Mouse (Mus musculus) MEL (cell line): Measurements from ENCODE around the gene Sdha. TPM values are rescaled to one million over a fixed set of nuclear protein-coding genes. Genes with fewer than 3 reads are reported as not detected.

Experiments
- DNase-seq: peaks from one replicate; pipeline ENCODE4 v3.0.0; 2011; ENCODE audit warnings: low read depth, low spot score
- H3K27ac ChIP-seq: 2 replicates; pipeline ENCODE4 v1.5.1; 2012; ENCODE audit warnings: low read depth, mild to moderate bottlenecking, control low read depth, low read length, moderate library complexity; ENCODE audit not compliant: control insufficient read depth
- H3K27me3 ChIP-seq, 2 experiments: fragments of 150-350 bp in 1 of 2; sonication (generic) in 1 of 2; 2 replicates each; pipeline ENCODE4 v1.6.1; 2012; ENCODE audit warnings: low read length in 2 of 2, mild to moderate bottlenecking in 2 of 2, improper control_type of control experiment in 1 of 2, moderate library complexity in 1 of 2; ENCODE audit not compliant: insufficient read depth in 2 of 2, control insufficient read depth in 1 of 2
- H3K36me3 ChIP-seq, 2 experiments: 2 replicates each; pipeline ENCODE4 v1.6.1; 2012 to 2014; ENCODE audit warnings: low read length in 2 of 2, improper control_type of control experiment in 1 of 2, inconsistent platforms in 1 of 2, mild to moderate bottlenecking in 1 of 2; ENCODE audit not compliant: insufficient read depth in 2 of 2, control insufficient read depth in 1 of 2
- H3K4me1 ChIP-seq, 2 experiments: fragments of 150-350 bp in 1 of 2; sonication (generic) in 1 of 2; 2 replicates each; pipeline ENCODE4 v1.6.1; 2012; ENCODE audit warnings: low read length in 2 of 2, improper control_type of control experiment in 1 of 2, mild to moderate bottlenecking in 1 of 2; ENCODE audit not compliant: insufficient read depth in 2 of 2, control insufficient read depth in 1 of 2
- H3K4me3 ChIP-seq, 2 experiments: fragments of 150-350 bp in 1 of 2; sonication (generic) in 1 of 2; 2 replicates each; pipeline ENCODE4 v1.5.1; 2012; ENCODE audit warnings: low read depth in 2 of 2, low read length in 2 of 2, mild to moderate bottlenecking in 2 of 2, moderate library complexity in 2 of 2, control low read depth in 1 of 2, improper control_type of control experiment in 1 of 2; ENCODE audit not compliant: control insufficient read depth in 1 of 2, insufficient read depth in 1 of 2
- H3K79me2 ChIP-seq: 2 replicates; pipeline ENCODE4 v1.6.1; 2012; ENCODE audit warnings: mild to moderate bottlenecking, low read length, moderate library complexity; ENCODE audit not compliant: control insufficient read depth, poor library complexity, insufficient read depth
- H3K9ac ChIP-seq: 2 replicates; pipeline ENCODE4 v1.6.1; 2012; ENCODE audit warnings: low read depth, mild to moderate bottlenecking, control low read depth, low read length, moderate library complexity; ENCODE audit not compliant: control insufficient read depth, poor library complexity, severe bottlenecking
- H3K9me3 ChIP-seq: fragments of 150-350 bp; sonication (generic); replicated peaks from 2 replicates; pipeline ENCODE4 v1.6.1; 2012; ENCODE audit warnings: mild to moderate bottlenecking, low read length, improper control_type of control experiment, moderate library complexity; ENCODE audit not compliant: insufficient read depth
- BHLHE40 ChIP-seq: IDR thresholded peaks from 2 replicates; pipeline ENCODE4 v1.6.1; 2012; ENCODE audit warnings: low read depth, mild to moderate bottlenecking, inconsistent platforms, low read length, improper control_type of control experiment, borderline replicate concordance
- CHD1 ChIP-seq: IDR thresholded peaks from 2 replicates; pipeline ENCODE4 v1.6.1; 2012; ENCODE audit warnings: low read depth, mild to moderate bottlenecking, inconsistent platforms, low read length, improper control_type of control experiment
- CTCF ChIP-seq, 3 experiments: IDR thresholded peaks in 2 of 3; conservative IDR thresholded peaks in 1 of 3; 2 replicates each; pipeline ENCODE4 v1.5.1; 2011 to 2012; ENCODE audit warnings: low read length in 3 of 3, low read depth in 2 of 3, mild to moderate bottlenecking in 2 of 3, improper control_type of control experiment in 1 of 3, inconsistent platforms in 1 of 3, mixed read lengths in 1 of 3, moderate library complexity in 1 of 3; ENCODE audit not compliant: control insufficient read depth in 1 of 3, insufficient read depth in 1 of 3, poor library complexity in 1 of 3, severe bottlenecking in 1 of 3
- EP300 ChIP-seq, 2 experiments: IDR thresholded peaks; 2 replicates each; pipeline ENCODE4 v1.6.1; 2011; ENCODE audit warnings: improper control_type of control experiment in 2 of 2, low read length in 2 of 2, low read depth in 1 of 2, mild to moderate bottlenecking in 1 of 2
- GABPA ChIP-seq: IDR thresholded peaks from 2 replicates; pipeline ENCODE4 v1.6.1; 2012; ENCODE audit warnings: low read depth, mild to moderate bottlenecking, inconsistent platforms, low read length, improper control_type of control experiment, moderate library complexity
- GATA1 ChIP-seq: IDR thresholded peaks from 2 replicates; pipeline ENCODE4 v1.6.1; 2011; ENCODE audit warnings: low read depth, low read length, improper control_type of control experiment
- HCFC1 ChIP-seq: IDR thresholded peaks from 2 replicates; pipeline ENCODE4 v1.6.1; 2012; ENCODE audit warnings: low read depth, mild to moderate bottlenecking, inconsistent platforms, low read length, improper control_type of control experiment, moderate library complexity
- KAT2A ChIP-seq: conservative IDR thresholded peaks from 2 replicates; pipeline ENCODE4 v1.6.1; 2012; ENCODE audit warnings: low read depth, low read length, improper control_type of control experiment, inconsistent platforms
- MAFK ChIP-seq: IDR thresholded peaks from 2 replicates; pipeline ENCODE4 v1.6.1; 2011; ENCODE audit warnings: low read depth, mild to moderate bottlenecking, low read length, improper control_type of control experiment, borderline replicate concordance
- MAX ChIP-seq: IDR thresholded peaks from 2 replicates; pipeline ENCODE4 v1.6.1; 2011; ENCODE audit warnings: low read length, improper control_type of control experiment
- MAZ ChIP-seq: IDR thresholded peaks from 2 replicates; pipeline ENCODE4 v1.6.1; 2012; ENCODE audit warnings: low read depth, mild to moderate bottlenecking, inconsistent platforms, low read length, improper control_type of control experiment
- MXI1 ChIP-seq: IDR thresholded peaks from 2 replicates; pipeline ENCODE4 v1.6.1; 2011; ENCODE audit warnings: mild to moderate bottlenecking, low read depth, low read length, improper control_type of control experiment
- MYB ChIP-seq: IDR thresholded peaks from 2 replicates; pipeline ENCODE4 v1.6.1; 2011; ENCODE audit warnings: mild to moderate bottlenecking, low read depth, low read length, improper control_type of control experiment
- MYC ChIP-seq: IDR thresholded peaks from 2 replicates; pipeline ENCODE4 v1.6.1; 2011; ENCODE audit warnings: low read depth, mild to moderate bottlenecking, low read length, improper control_type of control experiment, moderate library complexity
- NELFE ChIP-seq: IDR thresholded peaks from 2 replicates; pipeline ENCODE4 v1.6.1; 2011; ENCODE audit warnings: low read depth, low read length, improper control_type of control experiment
- POLR2AphosphoS5 ChIP-seq: IDR thresholded peaks from 2 replicates; pipeline ENCODE4 v1.6.1; 2012; ENCODE audit warnings: low read depth, borderline replicate concordance, mild to moderate bottlenecking, inconsistent platforms, low read length, moderate library complexity, mixed read lengths
- RAD21 ChIP-seq: IDR thresholded peaks from 2 replicates; pipeline ENCODE4 v1.6.1; 2011; ENCODE audit warnings: mild to moderate bottlenecking, low read depth, low read length, improper control_type of control experiment
- SIN3A ChIP-seq: IDR thresholded peaks from 2 replicates; pipeline ENCODE4 v1.6.1; 2012; ENCODE audit warnings: low read length, improper control_type of control experiment, inconsistent platforms
- SMC3 ChIP-seq: IDR thresholded peaks from 2 replicates; pipeline ENCODE4 v1.6.1; 2011; ENCODE audit warnings: low read depth, low read length, improper control_type of control experiment
- TCF12 ChIP-seq: IDR thresholded peaks from 2 replicates; pipeline ENCODE4 v1.6.1; 2014; ENCODE audit warnings: low read depth, mild to moderate bottlenecking, inconsistent platforms, low read length, improper control_type of control experiment, moderate library complexity
- USF2 ChIP-seq, 2 experiments: IDR thresholded peaks; 2 replicates each; pipeline ENCODE4 v1.6.1; 2011 to 2012; ENCODE audit warnings: improper control_type of control experiment in 2 of 2, low read length in 2 of 2, borderline replicate concordance in 1 of 2, inconsistent platforms in 1 of 2, low read depth in 1 of 2, mild to moderate bottlenecking in 1 of 2; ENCODE audit not compliant: insufficient read depth in 1 of 2
- ZKSCAN1 ChIP-seq: IDR thresholded peaks from 2 replicates; pipeline ENCODE4 v1.6.1; 2012; ENCODE audit warnings: low read depth, mild to moderate bottlenecking, inconsistent platforms, low read length, improper control_type of control experiment, moderate library complexity
- ZMIZ1 ChIP-seq: IDR thresholded peaks from 2 replicates; pipeline ENCODE4 v1.6.1; 2012; ENCODE audit warnings: low read depth, mild to moderate bottlenecking, inconsistent platforms, low read length, improper control_type of control experiment, moderate library complexity
- ZNF384 ChIP-seq: IDR thresholded peaks from 2 replicates; pipeline ENCODE4 v1.6.1; 2012; ENCODE audit warnings: low read depth, mild to moderate bottlenecking, inconsistent platforms, low read length, improper control_type of control experiment
- polyA plus RNA-seq, 2 experiments: library from polyadenylated mRNA; stranded (reverse) in 1 of 2; unstranded in 1 of 2; fragments of >175 nt in 1 of 2; fragments of >200 nt in 1 of 2; gene quantifications; 2 replicates each; pipeline versions ENCODE4 v1.2.1 to v1.2.4; 2012; ENCODE audit warnings: low replicate concordance in 2 of 2, low read depth in 1 of 2; ENCODE audit not compliant: insufficient read length in 2 of 2, insufficient read depth in 1 of 2, missing spikeins in 1 of 2
- total RNA-seq: library from RNA; depleted of rRNA; stranded (reverse); fragments of 300-350 nt; gene quantifications from 2 replicates; pipeline ENCODE4 v1.2.3, GENCODE M21; 2012

Sdha gene
- total and polyA plus RNA-seq, 3 experiments = 68.6 to 214 (median 145) TPM

DNA sequence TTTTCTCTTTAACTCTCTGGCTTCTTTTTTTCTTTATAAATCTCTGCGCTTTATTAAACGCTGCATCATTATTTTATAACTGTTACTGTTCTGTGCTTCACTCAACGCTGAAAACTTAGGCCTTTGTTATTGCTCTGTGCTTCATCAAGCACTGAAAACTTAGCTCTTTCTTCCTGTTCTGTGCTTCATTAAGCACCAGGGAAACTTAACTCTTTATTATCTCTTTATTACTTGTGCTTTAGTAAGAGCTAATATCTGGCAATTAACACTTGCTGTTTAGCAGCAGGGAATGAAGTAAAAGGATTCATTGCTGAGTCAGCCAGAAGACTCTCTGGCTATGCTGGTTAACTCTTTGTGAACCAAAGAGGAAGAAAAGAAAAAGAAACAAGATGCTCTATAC, 32.2 kb upstream of the Sdha start:
- Histone ChIP-seq H3K4me1 (no peaks in the 10 kb centered on the region), H3K36me3 (no peaks in the 10 kb centered on the region)
- TF ChIP-seq GATA1 (no peak), ZNF384 (no peak), MAX (no peak), USF2 (IDR thresholded peaks at IDR 0.05; ENCODE audit: borderline replicate concordance in 1 of 2, insufficient read depth in 1 of 2, low read depth in 1 of 2, low read length in 2 of 2) (no peak), BHLHE40 (no peak), RAD21 (no peak), CTCF (IDR thresholded peaks at IDR 0.05 in 2 of 3, conservative IDR thresholded peaks at IDR 0.05 in 1 of 3; ENCODE audit: control insufficient read depth in 1 of 3, insufficient read depth in 1 of 3, low read depth in 2 of 3, low read length in 3 of 3, poor library complexity in 1 of 3, severe bottlenecking in 1 of 3) (no peak), SIN3A (no peak), MXI1 (no peak), MYB (no peak), ZKSCAN1 (no peak), MAFK (no peak), TCF12 (no peak), POLR2AphosphoS5 (no peak)
- TF ChIP-seq, all 39 proteins: peak for 0
- Histone ChIP-seq H3K9ac (no peak overlapping the region), H3K9me3 (no peaks in the 10 kb centered on the region), H3K79me2 (peaks cover 2% of the 10 kb centered on the region; the same call in 1 of the 2 replicates), H3K27ac (no peak overlapping the region), H3K27me3 (no peaks in the 10 kb centered on the region), H3K4me3 (no peak overlapping the region)
- DNase-seq = no peak

GRCm38 (mm10) chr13:74381533-74382276, 31.6 kb upstream of the Sdha start:
- Histone ChIP-seq H3K36me3 (no peaks in the 10 kb centered on the region), H3K9ac (no peak overlapping the region), H3K9me3 (no peaks in the 10 kb centered on the region), H3K79me2 (no peaks in the 10 kb centered on the region), H3K4me1 (no peaks in the 10 kb centered on the region), H3K27me3 (no peaks in the 10 kb centered on the region), H3K27ac (no peak overlapping the region), H3K4me3 (no peak overlapping the region)
- DNase-seq = no peak
- TF ChIP-seq USF2 (IDR thresholded peaks at IDR 0.05; ENCODE audit: borderline replicate concordance in 1 of 2, insufficient read depth in 1 of 2, low read depth in 1 of 2, low read length in 2 of 2) (no peak), GATA1 (no peak), HCFC1 (no peak), CTCF (IDR thresholded peaks at IDR 0.05 in 2 of 3, conservative IDR thresholded peaks at IDR 0.05 in 1 of 3; ENCODE audit: control insufficient read depth in 1 of 3, insufficient read depth in 1 of 3, low read depth in 2 of 3, low read length in 3 of 3, poor library complexity in 1 of 3, severe bottlenecking in 1 of 3) (no peak), ZKSCAN1 (no peak), ZMIZ1 (no peak), SMC3 (no peak), MAZ (no peak), KAT2A (no peak), GABPA (no peak), BHLHE40 (no peak), NELFE (no peak), EP300 (IDR thresholded peaks at IDR 0.05; ENCODE audit: low read depth in 1 of 2, low read length in 2 of 2) (no peak), MAX (no peak), MXI1 (no peak), ZNF384 (no peak), MYC (no peak), MYB (no peak), MAFK (no peak), CHD1 (no peak)
